Mouse (Mus musculus) ovary, postnatal 10 days (tissue): ENCODE data around the gene BC005537.
"Not testable (repeated sequence)": the region's sequence is repeated elsewhere in the genome, so short reads cannot be mapped to it uniquely, and the experiment has no call there.

ENCODE experiments used
- DNase-seq: peaks from one replicate; pipeline ENCODE4 v3.0.0; 2022; ENCODE audit warnings: low spot score

BC005537 gene

DNA sequence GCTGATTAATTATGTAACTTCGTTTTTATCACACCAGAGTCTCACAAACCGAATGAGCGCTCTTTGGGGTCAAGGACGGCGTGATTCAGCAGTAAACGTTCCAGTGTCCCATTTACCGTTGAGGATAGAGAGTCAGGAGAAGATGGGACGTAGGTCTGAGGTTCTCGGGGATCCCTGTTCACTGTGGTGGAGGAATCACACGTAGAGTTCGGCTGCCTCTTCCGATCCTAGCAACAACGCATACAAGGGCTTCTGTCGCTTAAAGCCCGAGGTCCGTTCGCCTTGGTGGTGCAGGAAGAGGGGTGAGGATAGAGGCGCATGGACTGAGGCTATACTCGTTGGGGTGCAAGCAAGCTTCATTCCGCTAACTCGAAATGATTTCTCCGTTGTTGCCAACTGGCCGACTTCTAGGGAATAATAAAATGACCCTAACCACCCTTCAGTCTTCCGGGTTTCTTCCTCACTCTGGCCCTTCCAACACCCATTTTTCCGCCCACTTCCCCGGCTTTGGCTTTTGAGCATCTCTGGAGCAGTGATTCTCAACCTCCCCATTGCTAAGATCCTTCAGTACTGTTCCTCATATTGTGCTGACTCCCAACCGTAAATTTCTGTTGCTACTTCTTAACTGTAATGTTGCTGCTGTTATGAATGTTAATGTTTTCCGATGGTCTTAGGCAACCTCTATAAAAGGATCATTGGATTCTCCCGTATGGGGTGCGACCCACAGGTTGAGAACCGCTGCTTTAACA, 1.4 kb upstream of the BC005537 start:
- DNase-seq: peak; percentile 23

DNA sequence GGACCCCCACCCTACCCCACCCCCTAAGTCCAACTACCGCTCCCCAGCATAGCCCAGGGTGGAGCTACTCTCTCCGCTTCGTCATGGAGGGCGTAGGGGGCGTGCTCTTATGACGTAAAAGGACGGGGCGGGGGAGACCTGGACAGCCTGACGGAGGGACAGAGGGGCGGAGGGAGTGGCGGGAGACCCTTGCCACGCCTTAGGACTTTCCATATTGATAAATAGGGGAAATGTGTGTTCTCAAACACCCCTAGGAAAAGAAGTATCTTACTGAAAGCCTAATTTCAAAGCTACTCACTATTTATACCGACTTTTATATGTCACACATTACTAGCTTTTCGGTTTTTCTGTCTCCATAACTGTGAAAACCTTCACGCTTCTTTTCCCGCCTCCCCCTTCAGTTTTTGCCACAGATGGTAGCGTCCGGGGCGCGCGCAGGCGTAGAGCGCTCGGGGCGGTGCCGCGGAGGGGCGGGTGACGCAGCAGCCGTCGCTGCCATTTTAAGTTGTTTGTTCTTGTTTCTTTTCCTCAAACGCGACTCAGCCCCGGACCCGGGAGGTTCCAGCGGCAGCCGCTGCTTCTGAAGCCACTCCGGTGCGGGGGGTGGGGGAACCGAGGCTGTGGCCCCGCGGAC, 666 bp upstream of the BC005537 start:
- DNase-seq: peak; percentile 97

DNA sequence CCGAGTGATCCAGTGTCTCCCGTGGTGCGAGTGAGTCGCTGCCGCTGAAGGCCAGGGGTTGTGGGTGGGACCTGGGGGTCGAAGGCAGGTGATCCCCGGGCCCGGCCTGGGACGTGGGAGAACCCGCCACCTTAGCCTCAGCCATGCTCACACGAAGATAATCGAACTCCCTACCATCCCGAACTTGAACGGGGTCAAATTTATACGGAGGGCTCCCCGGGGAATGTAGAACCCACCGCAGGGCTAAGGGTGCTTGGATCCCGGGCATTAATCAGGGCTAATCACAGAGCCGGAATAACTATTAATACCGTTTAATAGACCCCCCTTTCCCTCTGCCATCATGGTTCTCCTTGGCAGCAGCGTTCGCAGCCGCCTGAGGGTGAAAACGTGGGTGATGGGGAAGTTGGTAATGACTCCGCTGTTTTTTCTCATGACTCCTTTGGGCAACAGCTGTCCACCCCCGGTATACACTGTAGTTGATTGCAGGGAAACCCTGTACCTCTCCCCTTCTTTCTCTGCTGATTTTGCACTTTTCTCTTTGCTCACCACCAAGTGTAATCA, 754 bp downstream of the BC005537 start:
- peak; percentile 8 for DNase-seq

DNA sequence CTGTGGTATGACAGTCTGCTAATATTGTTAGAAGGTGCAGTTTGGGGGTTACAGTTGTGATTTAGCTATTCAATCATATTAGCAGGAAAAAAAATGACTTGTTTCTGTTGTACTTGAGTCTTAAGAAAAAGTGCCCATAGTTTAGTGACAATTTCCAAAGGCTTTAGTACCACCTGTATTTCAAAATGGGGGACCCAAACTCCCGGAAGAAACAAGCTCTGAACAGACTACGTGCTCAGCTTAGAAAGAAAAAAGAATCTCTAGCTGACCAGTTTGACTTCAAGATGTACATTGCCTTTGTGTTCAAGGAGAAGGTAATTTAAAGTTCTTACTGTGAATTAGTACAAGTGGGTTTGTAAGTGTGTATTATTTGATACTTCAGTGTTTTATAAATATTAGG, 1.7 kb downstream of the BC005537 start:
- no peak for DNase-seq

DNA sequence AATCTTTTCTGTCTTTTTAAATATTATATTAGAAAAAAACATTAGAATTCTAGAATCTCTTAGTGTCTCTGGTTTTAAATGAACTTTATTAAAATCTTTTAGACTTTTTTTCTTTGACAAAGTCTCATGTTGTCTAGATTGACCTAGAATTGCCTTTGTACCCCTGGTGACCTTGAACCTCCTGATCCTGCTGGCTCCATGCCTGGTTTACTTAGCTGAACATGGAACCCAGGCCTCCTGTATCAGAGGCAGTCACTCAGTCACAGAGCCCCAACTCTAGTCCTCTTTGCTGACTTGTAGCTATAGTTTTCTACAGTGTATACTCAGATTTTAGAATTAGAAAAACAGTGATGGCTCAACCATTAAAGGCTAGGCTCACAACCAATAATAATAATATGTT, 4.6 kb downstream of the BC005537 start:
- DNase-seq: no peak

DNA sequence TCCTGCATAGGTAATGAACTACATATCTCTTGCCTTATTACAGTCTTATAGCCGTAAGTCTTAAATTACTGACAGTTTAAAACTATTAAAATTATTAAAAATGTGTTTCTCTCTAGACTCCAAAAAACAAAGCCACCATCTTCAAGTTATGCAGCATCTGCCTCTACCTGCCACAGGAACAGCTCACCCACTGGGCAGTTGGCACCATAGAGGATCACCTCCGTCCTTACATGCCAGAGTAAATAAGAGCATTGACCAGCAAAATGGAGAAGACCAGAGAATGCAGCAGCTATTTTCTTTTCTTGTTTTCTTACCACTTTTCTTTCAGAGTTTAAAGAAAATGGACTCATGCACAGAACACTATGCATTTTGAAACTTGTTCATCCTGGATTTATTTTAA, 11.1 kb downstream of the BC005537 start:
- DNase-seq: no peak

DNA sequence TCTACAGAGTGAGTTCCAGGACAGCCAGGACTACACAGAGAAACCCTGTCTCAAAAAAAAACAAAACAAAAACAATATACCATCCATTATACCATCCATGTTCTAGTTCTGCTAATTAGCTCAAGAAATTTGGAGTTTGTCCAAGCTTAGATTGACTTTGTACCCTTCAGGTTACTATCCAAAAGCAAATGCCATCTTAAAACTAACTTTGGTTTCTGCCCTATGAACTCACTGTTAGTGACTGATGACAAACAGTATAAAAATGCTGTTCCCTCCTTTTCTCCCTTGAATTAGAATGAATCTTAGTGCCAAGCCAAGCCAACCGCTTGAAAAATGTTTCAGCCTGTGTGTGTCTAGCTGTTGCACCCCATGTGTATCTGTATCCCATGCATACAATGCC, 13.2 kb downstream of the BC005537 start:
- DNase-seq: no peak

DNA sequence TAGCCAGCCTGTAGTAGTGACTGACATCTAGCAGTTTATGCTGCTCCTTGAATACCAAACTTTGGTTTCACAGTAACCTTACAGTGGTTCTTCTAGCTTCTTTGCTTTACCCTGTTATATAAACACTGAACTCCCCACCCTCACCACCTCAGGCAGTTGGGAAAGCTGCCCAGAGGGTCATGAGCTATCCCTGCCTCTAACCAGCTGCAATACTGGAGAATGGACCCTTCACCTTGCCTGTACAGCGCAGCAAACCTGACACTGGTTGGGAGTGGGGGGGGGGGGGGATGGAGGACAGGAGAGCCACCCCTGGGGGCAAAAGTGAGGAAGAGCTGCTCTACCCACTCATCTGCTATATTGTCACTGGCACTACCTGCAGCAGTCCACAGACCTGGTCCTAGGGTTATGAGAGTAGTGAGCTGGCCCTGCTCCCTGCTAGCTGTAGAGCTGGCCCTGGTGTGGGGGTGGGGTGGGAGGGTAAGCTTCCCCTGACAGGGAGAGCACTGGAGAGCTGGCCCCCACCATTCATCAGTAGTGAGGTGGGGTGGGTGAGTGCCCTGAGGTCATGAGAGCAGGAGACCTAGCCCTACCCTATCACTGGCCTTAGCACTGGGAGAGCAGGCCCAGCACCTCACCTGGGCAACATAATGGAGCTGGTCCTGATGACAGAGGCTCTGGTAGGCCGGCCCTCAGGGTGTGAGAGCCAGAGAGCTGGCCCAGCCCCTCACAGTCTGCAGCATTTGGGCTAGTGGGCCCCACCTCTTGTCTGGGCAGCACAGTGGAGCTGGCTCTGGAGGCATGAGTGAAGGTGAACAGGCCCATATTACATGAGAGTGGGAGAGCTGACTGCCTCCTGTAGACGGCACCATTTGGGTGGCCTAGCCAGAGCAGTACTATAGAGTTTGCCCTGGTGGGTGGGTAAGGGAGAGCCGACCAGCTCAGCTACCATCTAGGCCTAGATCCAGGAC, 15.0 kb downstream of the BC005537 start:
- no peak for DNase-seq

DNA sequence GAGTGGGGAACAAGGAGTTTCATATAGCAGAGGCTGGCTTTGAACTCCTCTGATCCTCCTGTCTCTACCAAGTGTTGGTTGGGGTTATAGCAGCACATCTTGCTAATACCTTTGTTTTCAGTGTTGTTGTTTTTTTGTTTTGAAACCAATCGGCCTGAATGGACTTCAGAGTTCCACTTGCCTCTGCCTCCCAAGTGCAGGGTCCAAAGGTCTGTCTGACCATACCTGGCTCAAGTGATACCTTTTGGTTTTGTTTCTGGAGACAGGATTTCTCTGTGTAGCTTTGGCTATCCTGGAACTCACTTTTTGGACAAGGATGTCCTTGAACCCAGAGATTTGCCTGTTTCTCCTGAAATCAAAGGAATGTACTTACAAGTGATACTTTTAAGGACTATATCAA, 18.5 kb downstream of the BC005537 start:
- no peak for DNase-seq

DNA sequence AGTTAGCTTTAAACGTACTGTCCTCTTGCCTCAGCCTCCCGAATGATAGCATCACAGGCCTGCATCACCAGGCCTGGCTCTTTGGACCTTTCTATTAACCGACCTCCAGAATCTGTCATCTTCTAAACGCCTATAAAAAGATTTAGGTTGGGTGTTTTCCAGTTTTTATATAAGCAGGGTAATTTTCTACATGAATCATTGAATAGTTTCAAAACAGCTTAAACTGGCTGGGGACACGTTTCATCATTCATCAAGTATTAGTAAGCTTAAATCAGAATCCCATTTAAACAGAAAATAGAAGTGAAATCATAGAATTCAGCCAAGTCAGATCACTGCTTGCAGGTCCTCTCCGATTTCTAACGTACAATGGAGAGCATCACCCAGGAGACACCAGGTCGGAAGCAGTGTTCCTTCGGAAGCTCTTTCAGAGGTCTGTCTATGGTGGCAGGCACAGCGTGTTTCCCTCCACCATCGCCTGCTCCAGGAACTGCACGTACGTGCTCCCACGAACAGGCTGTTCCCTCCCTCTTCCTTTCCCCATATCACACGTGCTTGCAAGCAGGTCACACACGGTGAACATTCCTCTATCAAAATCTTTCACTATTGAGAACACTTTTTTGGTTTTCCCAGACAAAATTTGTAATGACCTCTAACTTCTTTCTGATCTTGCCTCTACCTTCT, 21.3 kb downstream of the BC005537 start:
- no peak for DNase-seq

DNA sequence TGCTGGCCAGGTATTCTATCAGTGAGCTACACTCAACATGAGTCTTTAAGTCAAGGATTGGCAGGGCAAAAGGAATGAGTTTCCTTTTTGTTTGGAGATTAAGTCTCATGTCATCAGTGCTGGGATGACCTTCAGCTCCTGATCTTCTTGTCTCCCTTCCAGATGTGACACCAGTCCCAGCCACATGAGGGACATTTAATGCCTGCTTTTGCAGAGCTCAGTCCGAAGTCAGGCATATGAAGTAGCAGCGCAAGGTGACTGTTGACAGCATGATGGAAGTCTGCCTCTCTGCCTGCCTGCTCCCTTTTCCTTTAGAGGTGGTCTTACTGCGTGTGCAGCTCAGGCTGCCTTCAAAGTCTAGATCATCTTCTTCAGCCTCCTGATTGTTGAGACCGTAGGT, 23.2 kb downstream of the BC005537 start:
- no peak for DNase-seq

DNA sequence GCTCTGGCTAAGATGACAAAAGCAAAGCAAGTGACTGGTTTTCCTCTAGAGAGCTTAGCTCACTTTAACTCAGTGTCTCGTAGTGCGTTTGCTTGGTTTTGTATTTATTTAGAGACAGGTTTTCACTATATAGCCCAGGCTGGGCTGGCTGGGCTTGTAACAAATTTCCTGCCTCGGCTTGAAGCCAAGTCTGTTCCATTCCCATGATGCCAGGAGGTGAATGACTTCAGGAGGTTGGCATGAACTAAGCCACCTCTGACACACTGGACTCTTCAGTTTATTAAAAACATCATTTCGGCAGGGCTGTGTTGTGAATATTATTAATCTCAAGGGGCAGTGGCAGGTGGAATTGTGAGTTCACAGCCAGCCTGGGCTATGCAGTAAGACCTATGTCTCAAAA, 24.1 kb downstream of the BC005537 start:
- no peak for DNase-seq

DNA sequence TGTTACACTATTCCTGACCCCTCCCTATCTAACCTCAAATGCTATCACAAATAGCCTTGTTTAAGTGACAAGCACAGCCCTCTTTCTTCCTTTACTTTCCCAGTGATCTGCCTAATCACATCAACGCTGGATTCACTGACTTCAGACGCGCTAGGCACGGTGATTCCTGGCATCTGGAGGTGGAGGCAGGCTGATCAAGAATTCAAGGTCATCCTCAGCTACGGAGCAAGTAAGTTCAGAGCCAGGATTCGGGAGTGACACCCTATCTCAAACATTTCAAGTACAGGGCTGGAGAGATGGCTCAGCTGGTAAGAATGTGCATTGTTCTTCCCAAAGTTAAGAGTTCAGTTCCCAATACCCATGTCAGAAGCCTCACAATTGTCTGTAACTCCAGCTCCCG, 24.7 kb downstream of the BC005537 start:
- no peak for DNase-seq

DNA sequence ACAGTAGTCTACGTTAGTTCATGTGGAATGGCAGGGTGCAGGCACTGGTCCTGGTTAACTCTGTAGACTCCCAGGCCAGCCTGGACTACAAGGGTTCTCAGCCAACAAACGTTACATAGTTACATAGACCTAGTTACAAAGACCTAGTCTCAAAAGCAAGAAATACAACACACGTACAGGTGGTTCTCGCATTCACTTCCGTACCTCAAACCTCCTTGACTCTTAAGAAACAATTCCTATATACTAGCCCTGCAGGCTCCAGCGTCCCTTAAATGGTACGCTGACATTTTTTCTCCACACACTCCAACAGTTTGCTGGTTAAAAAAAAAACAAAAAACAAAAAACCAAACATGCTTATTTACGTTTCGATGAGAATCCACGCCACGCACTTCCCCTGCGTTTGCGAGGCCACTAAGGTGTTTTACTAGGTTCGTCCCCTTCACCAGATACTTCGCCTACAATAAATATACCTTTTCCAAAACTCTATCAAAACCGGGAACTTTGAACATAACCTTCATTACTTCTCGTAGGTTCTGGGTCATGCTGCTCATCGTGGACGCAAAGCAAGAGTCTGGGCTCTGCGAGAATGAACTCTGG, 29.4 kb downstream of the BC005537 start:
- DNase-seq: no peak

DNA sequence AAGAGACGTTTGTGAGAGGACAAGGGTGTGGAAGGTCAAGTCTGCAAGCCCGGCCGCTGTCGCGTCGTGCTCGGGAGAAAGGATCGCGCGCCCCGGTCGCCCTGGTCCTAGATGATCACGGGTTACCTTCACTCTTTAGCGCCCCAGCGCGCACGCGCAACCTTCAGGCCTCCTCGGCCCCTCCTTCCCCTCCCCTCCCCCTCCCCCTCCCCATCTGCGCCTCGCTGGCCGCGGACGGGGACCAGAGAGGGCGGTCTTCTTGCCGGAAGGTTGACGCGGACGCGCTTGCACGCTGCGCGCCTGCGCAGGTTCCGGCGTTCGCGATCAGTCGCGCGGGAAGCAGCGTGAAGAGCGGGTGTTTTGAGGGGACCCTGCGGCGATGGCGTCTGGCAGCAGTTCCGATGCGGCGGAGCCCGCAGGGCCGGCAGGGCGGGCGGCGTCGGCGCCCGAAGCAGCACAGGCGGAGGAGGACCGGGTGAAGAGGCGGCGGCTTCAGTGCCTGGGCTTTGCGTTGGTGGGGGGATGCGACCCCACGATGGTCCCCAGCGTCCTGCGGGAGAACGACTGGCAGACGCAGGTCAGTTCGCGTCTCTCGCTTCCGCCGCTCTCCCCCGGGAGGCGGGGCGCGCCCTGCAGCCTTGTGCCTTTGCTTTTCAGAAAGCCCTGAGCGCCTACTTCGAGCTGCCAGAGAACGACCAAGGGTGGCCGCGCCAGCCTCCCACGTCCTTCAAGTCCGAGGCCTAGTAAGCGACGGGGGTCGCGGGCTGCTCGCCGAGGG, 30.1 kb downstream of the BC005537 start, which contains the start of the genes Acot13 and Tdp2:
Gene Acot13, minus strand, starts transcription at position 188 of the 778 bp plus-strand sequence.
Gene Tdp2, plus strand, starts transcription at position 327 of the 778 bp plus-strand sequence.
- peak; percentile 86 for DNase-seq

DNA sequence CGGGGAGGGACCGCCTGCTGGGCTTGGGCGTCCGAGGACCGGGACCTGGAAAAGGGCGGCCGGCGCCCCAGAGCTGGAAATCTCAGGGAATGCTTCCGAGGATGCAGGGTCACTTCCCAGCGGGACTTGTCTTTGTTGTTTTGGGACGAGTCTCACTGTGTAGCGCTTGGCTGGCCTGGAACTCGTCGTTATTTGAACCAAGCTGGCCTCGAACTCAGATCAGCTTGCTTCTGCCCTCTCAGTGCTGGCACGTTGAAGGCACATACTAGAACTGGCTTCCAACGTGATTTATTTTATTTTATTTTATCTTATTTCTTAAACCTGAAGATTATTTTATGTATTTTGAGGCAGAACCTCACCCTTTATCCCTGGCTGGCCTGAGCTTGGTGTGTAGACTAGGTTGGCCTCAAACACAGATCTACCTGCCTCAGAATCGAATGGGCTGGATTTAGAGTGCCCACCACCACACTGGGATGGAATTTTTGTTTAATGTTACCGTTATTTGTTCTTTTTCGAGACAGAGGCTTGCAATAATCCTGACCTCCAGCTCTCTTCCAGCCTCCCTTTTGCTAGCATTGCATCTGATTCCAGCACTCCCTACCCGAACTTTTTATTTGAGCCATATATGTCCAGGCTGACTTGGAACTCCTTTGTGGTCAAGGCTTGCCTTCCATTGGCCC, 30.8 kb downstream of the BC005537 start:
- DNase-seq: no peak

DNA sequence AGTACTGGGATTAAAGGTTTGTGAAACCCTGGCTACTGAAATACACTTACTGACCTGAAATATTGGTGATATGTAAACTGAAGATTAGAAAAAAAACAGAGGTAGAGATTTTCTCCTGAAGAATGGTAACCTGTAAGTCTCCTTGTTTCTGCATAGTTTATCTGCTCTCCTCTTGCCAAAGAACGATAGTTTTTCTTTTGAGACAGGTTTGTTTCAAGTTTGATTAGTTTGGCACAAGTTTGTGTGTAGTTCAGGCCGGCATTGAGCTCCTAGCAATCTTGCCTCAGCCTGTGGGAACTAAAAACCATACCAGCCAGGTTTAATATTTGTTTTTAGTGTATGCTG, 31.3 kb downstream of the BC005537 start:
- no peak for DNase-seq

DNA sequence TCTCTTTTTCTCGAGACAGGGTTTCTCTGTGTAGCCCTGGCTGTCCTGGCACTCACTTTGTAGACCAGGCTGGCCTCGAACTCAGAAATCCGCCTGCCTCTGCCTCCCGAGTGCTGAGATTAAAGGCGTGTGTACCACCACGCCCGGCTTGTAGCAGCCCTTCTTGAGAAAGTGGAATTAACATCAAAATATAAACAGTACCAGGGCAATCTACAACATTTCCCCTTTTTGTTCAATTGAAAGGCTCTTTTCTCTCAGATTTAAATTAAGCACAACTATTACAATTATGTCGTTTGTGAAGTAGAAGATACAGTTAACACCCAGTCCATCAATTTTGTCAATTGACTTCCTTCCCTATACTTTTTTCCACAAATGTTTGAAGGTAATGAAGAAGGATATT, 36.3 kb downstream of the BC005537 start:
- not testable (repeated sequence) for DNase-seq

DNA sequence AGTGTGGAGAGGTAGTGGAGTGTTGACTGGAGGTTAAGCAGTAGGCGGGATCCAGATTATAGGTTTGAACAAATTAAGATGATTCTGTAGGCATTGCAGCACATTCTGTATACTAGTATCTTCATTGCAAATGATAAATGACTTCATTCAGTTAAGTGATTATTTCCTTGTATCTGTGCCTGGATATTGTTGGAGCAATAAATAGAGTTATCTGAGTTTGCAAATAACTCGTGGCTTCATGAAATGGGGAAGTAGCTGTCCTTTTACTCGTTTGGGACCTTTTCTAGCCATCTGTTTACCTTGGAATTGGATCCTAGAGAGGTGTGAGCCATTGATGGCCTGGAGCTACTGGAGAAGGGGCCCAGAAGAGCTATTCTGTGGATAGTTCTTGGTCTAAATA, 38.4 kb downstream of the BC005537 start:
- no peak for DNase-seq

DNA sequence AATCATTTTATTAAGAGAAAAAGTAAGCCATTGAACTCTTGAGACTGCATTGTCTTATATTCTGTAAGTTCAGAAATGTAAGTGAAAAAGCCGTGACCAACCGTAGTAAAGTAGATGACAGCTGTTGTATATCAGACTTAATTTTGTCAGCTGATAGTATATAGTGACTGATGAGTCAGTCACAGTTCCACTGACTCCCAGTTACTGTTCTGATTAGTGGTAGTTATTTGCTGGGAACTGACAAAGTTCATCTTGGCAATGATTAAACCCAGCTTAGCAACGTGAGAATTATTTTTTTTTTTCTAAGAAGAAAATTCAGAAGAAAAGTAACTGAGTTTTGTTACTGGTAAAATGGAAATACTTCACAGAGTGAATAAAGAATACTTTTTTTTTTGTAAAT, 40.2 kb downstream of the BC005537 start:
- no peak for DNase-seq
